Mouse (Mus musculus) bone marrow macrophage, adult 2 months (primary cell): ENCODE results near the gene Mmp9.

Experiments
- CTCF ChIP-seq: IDR thresholded peaks from 2 replicates; pipeline ENCODE4 v1.5.1; 2012; ENCODE audit warnings: low read depth, mild to moderate bottlenecking, low read length, moderate library complexity
- POLR2A ChIP-seq: IDR thresholded peaks from 2 replicates; pipeline ENCODE4 v1.6.1; 2012; ENCODE audit warnings: mild to moderate bottlenecking, low read depth, low read length, borderline replicate concordance

GRCm38 (mm10) chr2:164903496-164903895 is 37.1 kb upstream of the Mmp9 start:
- TF ChIP-seq CTCF (no peak), POLR2A (no peak)
